Mouse (Mus musculus): ENCODE data around the gene Tdrd6.

Gene Tdrd6

DNA sequence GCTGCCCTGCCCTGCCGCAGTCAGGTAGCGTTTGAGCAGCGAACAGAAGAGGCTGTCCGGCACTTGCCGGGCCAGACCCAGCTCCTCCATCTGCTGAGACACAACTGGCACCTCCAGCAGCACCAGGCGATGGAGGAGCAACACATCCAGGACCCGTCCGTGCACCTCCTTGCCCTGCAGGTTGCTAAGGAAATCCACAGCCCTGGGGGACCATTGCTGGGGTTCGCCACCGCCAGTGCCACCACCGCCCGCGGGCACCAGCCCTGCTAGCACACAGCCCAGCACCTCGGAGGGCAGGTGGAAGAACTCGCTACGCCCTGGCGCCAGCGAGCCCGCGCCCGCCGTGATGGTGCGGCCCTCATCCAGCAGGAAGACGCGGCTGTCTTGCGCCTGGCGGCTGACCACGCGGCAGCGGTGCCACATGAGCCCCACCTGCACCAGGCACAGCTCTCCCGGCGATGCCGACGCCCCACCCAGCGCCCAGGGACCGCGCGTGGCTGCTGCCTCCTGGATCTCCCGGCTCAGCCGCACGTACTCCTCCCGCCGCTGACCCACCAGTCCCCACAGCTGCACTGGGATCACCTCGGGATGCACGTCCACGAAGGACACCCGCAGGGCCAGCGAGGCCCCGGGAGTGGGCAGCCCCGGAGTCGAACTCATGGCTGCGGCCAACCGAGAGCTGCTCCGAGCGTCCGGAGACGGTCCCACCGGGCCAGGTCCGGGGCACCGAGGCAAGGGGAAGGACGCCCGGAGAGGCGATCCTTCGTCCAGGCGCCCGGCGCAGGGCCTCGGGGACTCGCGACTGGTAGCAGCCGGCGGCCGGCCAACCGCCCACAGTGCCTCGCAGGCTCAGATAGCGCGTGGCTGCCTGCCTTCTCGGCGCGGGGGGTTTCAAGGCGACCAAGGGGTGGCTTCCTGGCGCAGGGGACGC is at the start of gene Tdrd6:
TSS of gene Tdrd6 (minus strand) at position 804 of the 931 bp plus-strand sequence.
- DNase-seq (ENCODE audit: low spot score): no peak

DNA sequence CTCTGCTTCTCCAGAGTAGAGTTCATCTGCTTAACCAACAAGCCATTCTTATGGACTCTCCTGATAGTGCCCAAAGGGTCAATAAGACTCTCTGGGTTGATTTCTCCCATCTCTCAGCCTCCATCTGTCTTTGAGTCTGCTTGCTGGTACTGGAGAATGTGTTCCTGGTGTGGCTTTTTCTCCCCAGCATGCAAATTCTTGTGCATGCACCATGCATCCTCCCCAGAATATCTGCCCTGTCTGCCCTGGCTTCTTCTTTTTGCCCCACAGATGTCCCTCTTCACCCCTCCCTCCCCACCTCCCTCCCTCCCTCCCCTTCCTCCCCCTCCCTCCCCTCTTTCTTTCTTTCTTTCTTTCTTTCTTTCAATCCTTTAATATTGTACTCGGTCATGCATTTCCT is 47.2 kb upstream of the Tdrd6 start:
- DNase-seq (ENCODE audit: low spot score): no peak

DNA sequence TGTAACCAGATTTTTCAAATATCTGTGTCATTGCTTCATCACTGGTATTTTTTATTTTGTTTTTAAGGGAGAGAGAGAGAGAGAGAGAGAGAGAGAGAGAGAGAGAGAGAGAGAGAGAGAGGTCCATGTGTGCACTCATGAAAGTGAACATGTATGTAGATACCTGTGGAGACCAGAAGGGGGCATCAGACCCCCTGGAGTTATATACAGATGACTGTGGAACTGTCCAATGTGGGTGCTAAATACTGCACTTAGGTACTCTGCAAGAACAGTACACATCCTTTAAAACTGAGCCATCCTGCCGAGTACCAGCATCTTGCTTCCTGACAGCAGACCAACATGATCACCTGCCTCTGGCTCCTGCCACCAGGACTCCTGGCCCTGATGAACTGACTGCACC is 46.1 kb upstream of the Tdrd6 start:
- no peak for DNase-seq (ENCODE audit: low spot score)

DNA sequence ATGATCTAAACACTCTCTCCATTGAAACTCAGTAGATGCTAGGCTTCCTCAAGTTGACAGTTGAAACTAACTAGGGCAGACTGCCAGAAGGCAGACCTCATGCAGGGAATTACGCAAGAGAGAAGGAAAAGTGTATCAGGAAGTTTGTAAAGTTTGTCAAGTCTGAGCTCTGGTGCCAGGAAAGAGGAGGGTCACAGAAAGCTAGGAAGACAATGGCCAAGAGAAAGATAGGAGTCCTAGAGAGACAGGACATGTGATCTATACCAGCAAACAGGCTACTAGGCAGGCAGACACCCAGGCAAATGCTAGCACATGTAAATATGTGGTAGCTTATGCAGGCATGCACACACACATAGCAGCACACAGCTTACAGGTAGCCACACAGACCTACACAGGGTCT is 45.1 kb upstream of the Tdrd6 start:
- DNase-seq (ENCODE audit: low spot score): no peak

DNA sequence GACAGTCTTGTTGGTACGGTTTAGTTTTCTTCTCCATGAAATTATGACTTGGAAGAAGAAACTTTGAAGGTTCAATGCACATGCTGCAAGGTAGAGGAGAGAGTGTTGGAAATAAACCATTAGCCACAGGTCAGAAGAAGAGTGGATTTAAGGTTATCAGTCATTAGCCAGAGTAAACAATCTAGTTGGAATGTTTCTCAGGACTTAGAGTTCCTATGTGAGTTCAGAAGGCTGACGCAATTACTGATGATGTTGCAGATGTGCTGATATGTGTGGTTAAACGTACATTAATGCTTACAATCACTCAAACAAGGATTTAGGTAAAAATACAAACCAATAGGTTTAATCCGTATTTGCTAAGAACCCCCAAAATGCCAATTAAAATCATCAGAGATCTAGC is 41.8 kb upstream of the Tdrd6 start:
- DNase-seq (ENCODE audit: low spot score): no peak

DNA sequence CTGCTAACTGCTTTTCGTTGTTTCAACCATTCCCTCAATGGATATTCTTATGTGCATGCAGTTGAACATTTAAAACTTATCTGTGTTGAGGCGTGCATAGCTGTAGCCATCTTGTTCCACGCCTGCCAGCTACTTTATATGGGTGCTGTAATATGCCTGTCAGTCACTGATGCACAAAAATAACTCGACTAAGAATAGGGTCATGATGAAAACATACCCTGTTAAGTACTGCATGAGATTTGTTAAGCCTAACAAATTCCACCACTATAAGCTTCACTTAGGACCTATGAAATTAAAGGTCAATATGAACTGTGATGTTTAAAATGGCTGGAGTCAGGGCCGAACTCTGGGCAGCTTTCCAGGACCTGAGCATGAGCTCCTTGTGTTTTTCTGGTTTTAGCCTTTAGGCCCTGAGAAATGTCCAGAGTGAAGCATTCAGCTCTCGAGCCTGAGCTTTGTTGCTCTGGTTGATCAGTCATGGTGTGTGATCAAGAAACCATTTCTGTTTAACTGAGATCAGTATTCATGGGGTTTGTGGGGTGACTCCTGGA is 39.1 kb upstream of the Tdrd6 start:
- DNase-seq (ENCODE audit: low spot score): no peak

DNA sequence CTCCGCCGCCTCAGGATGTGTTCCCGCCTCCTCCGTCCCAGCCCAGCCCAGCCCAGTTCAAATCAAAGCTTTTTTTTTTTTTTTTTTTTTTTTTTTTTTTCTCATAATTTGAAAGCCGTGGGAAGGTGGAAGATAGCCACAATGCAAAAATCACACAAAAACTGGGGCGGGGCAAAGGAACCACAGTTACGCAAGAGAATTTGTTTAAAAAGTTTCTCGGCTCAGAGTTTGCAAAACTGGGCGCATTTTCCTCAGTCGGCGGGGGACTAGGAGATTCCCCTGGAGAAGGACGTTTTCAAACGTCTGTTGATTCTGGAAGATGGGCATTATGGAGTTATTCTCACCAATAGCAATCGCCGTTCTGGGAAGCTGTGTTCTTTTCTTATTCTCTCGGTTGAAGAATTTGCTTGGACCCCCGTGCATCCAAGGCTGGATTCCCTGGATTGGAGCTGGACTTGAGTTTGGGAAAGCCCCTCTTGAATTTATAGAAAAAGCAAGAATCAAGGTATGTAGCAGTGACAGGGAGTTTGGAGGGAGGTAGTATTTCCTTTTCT is 37.3 kb upstream of the Tdrd6 start, which contains the start of gene Cyp39a1:
TSS of gene Cyp39a1 (plus strand) at position 136 of the 554 bp plus-strand sequence.
- DNase-seq (ENCODE audit: low spot score): no peak

DNA sequence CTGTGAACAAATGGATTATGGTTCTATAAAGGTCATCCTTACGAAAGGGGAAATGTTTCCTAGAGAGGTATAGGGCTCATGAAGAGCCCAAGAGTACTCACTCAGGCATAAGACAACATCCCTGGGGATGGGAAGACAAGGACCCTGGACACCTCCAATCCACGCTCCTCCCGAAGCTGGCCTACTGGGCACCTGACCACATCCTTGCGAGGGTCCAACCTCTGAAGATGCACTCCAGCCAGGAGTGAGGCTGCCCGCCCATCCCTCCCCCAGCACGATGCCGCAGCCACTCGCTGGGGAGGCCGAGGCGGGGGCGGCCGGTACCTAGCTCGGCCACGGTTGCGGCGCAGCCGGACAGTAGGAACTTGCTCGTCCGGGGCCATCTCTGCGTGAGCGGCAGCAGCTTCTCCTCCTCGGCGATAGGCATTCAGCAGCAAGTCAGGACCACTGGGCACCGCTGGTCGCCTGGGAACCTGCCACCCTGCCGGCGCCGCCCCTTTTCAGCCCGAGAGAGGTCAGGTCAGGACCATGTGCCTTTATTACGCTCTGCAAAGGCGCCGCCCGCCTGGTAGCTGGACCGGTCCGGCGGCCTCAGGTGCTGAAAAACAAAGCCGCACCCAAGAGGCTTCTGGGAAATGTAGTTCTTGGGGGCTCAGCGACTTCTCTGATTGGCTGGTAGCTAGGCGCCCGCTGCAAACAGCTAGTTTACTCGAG is 36.6 kb upstream of the Tdrd6 start, which contains the start of gene Slc25a27:
TSS of gene Slc25a27 (minus strand) at position 639 of the 714 bp plus-strand sequence.
- peak; percentile 64 for DNase-seq (ENCODE audit: low spot score)

DNA sequence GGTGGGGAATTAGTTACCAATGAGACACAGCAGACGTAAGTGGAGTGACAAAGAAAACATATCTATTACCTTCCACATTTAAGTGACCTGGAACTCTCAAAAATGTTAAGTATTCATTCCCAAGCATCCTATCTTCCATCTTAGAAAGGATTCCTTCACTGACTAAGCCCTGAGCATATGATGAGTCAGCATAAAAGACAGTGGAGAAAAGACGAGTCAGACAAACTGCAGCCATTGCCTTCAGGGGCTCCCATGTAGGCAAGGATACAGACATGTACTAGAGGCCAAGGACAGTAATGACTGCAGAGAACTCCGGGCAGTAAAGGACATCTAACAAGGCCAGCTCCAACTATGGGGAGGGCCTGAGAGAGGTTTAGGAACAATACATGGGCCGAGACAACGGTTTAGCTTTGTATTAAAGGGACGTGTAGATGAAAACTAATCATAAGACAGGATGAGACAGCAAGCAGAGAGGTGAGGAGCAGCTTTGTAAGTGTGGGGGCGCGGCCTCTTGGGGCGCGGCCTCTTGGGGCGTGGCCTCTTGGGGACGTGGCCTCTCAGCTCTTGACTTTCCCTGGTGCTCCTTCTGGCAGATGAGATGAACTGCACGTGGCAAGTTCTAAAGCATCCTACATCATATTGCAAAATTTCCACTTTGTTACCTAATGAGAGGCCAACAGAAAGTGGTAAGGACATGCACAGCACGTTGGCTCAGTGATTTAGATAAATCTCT is 21.4 kb upstream of the Tdrd6 start:
- DNase-seq (ENCODE audit: low spot score): no peak

DNA sequence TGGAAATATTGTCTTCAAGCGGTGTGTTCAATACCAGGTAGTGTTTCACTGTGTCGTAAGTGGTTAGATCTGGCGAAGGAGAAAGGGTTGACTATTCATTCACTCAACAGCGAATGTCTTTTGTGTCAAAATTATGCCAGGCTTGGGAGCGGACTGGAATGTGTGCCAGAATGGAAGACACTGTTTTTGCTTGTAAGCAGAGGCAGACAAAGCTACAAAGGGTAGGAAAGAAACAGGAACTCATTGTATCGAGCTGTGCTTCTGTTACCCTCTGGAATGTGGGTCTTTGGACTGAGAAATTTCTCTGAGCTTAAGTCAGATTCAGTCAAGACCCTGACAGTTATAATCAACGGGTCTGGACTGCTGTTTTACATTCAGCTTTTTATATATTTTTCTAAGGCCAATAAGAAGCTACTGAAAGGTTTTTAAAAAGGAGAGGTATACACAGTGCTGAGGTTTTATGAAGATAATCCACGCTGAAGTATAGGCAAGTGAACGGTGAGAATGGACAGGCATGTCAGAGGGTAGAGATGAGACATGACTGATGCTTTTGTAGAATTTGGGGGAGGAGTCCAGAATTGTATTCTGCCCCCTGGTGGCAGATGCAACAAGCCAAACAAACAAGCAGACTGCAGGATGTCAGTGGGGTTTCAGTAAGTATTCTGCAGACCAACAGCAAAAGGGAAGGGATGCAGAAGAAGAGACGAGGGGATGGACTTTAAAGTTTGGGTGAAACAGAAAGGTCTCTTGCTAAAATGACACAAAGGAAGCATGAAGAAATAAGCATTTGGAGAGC is 19.7 kb upstream of the Tdrd6 start:
- peak; percentile 17 for DNase-seq (ENCODE audit: low spot score)

DNA sequence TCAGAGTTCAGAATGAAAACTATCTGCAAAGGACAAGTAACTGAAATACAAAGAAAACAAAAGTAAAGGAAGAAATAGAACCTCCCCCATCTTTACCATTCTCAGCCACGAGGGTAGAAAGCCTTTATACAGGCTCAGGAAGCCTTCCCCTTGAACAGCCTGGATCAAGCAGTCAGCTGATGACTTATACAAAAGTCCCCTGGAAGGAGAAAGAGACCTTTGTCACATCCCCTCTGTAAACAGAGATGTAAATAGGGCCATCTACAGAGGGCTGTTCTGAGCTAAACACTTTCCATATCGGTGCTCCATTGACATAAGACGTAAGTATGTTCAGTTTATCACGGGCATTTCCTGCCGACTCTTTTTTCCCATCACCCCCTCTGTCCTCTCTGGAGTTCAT is 16.8 kb upstream of the Tdrd6 start:
- no peak for DNase-seq (ENCODE audit: low spot score)

DNA sequence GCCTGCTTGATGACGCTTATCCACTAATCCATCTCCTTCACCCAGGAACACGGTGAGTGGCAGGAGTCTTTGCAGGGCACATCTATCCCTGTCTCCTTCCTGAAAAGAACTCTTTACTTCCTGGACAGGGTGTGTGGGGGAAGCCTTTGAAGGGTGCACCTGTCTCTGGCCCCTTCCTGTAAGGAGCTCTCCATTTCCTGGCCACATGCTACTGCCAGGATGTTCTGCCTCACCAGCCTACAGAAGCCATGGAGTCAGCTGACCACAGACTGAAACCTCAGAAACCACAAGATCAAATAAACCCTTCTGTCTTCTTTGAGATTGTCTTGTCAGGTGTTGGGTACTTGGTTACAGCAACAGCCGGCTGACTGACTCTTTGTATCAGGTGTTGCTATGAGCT is 15.0 kb upstream of the Tdrd6 start:
- DNase-seq (ENCODE audit: low spot score): no peak

DNA sequence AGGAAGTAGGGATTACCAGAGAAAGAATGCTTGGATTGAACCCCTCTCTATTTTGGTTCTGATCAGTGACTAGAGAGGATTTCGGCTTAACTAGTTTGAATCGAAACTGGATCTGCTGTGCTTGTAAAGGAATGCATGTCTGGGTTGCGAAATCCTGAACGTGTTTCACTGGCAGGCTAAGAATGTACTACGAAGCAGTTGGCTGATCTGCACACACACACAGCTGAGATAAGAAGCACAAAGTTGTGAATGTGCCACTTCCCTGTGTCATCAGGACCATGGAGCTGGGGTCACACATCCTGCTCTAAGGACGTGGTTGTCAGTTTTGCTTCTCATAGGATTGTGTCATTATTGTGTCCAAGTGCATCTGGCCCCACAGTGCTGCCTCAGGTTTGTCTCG is 14.3 kb upstream of the Tdrd6 start:
- no peak for DNase-seq (ENCODE audit: low spot score)

DNA sequence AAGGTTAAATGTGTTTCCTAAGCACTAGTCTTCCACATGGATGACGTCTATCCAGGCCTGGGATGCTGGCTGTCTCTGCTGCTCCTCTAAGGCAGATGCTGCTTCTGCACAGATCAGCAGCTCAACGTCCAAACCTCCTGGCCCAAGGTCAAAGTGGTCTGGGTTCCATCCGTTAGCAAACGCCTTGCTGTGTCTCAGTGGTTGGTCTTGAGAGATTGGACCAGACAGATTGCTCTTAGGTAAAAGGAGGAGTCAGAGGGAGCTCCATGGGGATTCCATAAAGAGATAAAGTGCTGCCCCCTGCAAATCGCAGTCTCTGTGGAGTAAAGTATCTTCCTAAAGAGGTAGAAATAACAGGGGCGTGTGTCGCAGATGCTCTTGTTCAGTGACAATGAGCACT is 13.1 kb upstream of the Tdrd6 start:
- DNase-seq (ENCODE audit: low spot score): no peak

DNA sequence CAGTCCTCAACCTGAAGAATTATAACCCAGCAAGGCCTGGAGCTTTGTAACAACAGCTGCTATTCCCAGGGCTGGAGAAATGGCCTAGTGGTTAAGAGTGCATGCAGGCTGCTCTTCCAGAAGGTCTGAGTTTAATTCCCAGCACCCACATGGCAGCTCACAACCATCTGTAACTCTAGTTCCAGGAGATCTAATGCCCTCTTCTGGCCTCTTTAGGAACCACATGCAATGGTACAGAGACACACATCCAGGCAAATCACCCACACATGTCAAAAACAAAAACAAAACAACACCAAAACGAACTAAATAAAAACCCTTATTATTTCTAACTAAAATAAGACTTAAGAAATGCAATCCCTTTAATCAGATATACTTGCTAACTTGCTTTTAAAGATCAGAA is 10.7 kb upstream of the Tdrd6 start:
- DNase-seq (ENCODE audit: low spot score): no peak

DNA sequence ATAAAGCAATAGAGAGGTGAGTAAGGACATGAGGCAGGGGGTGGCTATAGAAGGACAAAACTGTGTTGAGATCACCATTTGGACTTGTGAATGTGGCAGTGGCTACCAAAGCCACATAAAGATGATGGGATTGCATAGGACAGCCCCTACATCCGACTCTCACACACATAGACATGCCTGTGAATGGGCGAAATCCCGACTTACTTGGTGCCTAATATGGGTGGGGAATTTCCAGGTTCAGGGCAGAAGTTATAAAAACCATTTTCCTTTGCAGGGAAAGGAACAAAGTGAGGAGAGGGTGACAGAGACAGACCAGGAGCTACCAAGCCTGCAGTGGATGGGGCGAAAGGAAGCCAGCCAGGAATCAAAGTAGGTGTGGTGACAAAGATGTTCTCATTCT is 7.0 kb upstream of the Tdrd6 start:
- no peak for DNase-seq (ENCODE audit: low spot score)

DNA sequence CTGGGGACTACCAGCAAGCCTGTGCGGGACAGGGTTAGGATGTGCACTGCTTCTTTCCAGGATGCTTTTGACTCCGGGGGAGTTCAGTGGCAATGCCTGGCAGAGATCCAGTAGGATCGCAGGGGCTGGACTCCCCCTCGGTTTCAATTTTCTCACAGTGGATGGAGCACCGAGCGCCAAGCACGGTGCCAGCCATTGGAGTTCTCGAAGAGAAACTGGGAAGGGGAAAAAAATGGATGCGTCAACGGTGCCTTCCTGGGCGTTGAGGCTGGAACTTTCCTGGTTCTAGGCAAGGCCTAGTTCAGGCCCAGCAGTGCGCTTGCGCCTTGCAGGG is 295 bp upstream of the Tdrd6 start:
- DNase-seq (ENCODE audit: low spot score): no peak

DNA sequence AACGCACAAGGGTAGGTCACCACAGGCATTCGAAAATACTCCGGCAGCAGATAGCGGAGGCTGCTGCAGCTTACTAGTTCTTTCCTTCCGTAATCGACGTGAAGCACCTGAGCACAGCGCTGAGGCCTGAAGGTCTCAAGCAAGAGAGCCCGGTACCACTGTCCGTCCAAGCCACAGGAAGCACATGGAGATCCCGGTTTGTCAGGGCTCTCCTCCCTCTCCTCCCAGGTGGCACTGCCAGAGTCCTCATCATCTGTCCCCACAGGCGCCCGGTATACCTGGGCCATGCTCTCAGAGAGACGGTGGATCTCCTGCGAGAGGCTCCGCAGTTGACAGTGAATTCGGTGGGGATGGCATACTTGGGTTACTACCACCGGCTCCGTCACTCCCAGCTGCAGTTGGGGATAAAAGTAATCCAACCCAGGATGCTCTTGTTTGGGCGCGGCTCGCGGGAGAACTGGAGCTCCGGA is 1.0 kb downstream of the Tdrd6 start:
- no peak for DNase-seq (ENCODE audit: low spot score)

DNA sequence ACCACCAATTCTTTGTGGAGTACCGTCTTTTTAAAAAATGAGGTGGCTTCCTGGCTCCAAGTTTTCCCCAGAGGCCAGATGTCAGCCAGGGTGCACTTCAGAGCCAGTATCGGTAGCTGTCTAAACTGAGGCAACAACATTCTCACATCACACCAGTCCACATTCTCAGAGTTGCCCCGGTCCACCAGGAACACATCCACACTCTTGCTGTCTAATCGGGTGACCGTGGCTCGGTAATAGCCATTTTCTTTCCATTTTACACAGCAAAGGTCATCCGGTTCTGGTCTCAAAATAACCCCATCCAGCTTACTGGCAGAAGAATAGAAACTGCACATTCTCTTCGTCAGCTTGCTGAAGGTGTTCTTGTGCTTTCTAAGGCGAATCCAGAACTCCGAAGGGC is 1.9 kb downstream of the Tdrd6 start:
- no peak for DNase-seq (ENCODE audit: low spot score)

DNA sequence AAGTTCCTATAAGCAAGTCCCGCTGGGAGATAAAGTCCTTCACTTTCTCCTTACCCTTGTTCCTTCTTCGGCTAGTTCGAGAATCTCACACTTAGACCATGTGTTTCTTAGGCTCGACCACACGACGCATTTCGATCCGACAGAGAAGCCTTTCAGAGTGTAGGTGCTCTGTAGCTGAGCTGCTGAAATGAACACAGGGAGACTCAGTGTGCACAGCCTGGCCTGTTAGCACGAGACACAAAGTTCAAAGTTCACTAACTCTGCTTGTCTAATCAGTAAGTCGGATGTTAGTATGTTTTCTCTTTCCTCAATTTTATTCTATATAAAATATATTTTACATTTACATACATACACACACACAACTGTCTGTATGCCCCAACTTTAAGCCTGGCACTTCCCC is 8.0 kb downstream of the Tdrd6 start:
- DNase-seq (ENCODE audit: low spot score): no peak

DNA sequence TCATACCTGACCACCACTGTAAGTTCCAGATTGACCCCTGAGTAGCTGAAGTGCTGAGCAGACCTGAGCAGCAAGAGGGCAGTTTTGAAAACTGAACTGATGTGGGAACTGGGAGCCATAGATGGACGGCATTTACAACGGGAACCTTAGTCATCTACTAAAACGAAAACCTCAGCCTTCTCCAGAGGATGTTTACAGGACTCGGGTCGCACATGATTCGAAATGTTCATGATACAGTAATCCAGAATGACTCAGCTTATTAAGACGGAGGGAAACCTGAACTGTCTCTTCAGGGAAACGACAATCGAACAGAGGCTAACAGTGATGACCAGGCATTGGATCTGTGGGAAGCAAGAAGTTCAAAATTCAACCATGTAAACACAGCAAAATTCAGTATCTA is 10.9 kb downstream of the Tdrd6 start:
- DNase-seq (ENCODE audit: low spot score): no peak
